Mouse (Mus musculus) G1E (cell line): ENCODE measurements at regions not wholly inside any gene's neighbourhood (a gene's known extent, or its start where the extent isn't known, plus 50 kb on each side); places are given as distances from the start of the nearest gene placed in this dataset.

Experiments used
- CTCF ChIP-seq: IDR thresholded peaks from 2 replicates; pipeline ENCODE4 v1.5.1; 2012; ENCODE audit warnings: low read depth, low read length, inconsistent platforms, mixed read lengths
- GATA1 ChIP-seq: IDR thresholded peaks from 2 replicates; pipeline ENCODE4 v1.6.1; 2012; ENCODE audit warnings: borderline replicate concordance, low read length, inconsistent platforms, mixed read lengths
- POLR2AphosphoS5 ChIP-seq: IDR thresholded peaks from 2 replicates; pipeline ENCODE4 v1.6.1; 2012; ENCODE audit warnings: low read depth, low read length, inconsistent platforms; ENCODE audit not compliant: insufficient replicate concordance
- TAL1 ChIP-seq: conservative IDR thresholded peaks from 2 replicates; pipeline ENCODE4 v1.6.1; 2012; ENCODE audit warnings: low read depth, low read length, inconsistent platforms, mixed read lengths

- TF ChIP-seq CTCF (no peak), GATA1 (no peak), TAL1 (no peak), POLR2AphosphoS5 (no peak)
Measured at GRCm38 (mm10) chr14:58375056-58375455, 304.7 kb downstream of the Fgf9 start.
